In the genomic region with DNA sequence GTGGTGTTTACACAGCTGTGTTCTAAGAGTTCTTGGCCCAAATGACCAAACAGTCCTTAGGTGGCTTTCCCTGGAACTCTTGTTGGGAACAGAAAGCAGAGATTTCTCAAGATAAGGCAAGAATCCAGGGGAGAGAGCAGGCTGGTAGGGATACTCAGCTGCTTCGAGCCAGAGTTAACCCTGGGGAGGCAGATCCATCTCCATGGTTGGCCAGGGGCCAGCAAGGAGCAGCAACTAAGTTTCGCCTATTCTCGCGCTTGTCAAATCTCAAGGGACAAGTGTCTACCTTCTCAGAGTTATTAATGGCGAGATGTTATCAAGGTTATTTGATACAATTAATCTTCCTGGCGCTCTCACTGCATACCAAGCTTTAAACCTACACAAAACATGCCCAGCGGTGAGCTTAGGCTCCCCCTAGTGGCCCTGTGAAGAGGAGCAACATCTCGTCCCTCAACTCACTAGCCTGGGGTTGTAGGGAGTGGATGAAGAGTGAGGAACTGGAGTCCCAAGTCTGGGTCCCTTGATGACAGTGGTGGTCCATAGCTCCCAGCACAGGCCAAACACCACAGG, we compare ENCODE assay signal across 8 mouse cellular contexts. TPM values are rescaled to one million over a fixed set of nuclear protein-coding genes. Genes with fewer than 3 reads are reported as not detected.
DNase-seq lines count a peak whose midpoint lies in the region.

No protein-coding gene starts in this region.

- intact Hi-C loops in left cerebral cortex, postnatal 36 days (cut with DNase I) = no loop called here

- peak; percentile 68 to 74 for DNase-seq in left cerebral cortex, adult 18-20 months (ENCODE audit: low spot score in 2 of 2)
- no peak for DNase-seq in left cerebral cortex, adult 11 months (ENCODE audit: low spot score)
- DNase-seq in MEL-GATA-1-ER (ENCODE audit: extremely low read depth, low read depth) = peak; percentile 41
- peak; percentile 73 to 79 for DNase-seq in cerebellum, postnatal 10 days
- peak; percentile 36 for DNase-seq in heart, adult 8-10 months (ENCODE audit: low spot score)
- DNase-seq in left cerebral cortex, postnatal 36 days (ENCODE audit: low spot score in 2 of 2) = peak; percentile 54 to 55
- peak; percentile 26 to 50 for DNase-seq in natural killer cell, adult 2 months (ENCODE audit: low spot score in 2 of 2)
- peak; percentile 65 for DNase-seq in thymus, postnatal 4 days

RNA-seq across cellular contexts. Expression of gene Slc35e4, which starts 6.9 kb away (rescaled TPM):
- 10 to 100 TPM; 19.0 to 20.0 TPM for total RNA-seq in left cerebral cortex, adult 18-20 months (2021)
- 1 to 10 TPM; 3.1 to 5.5 (median 4.3) TPM for total RNA-seq in heart, adult 8-10 months (2022)
- total RNA-seq in left cerebral cortex, postnatal 36 days (2021) = 10 to 100 TPM; 18.5 to 23.0 TPM

RNA-seq across cellular contexts. Expression of gene Tcn2, which starts 10.6 kb away (rescaled TPM):
- total RNA-seq in left cerebral cortex, adult 18-20 months (2021) = 10 to 100 TPM; 15.9 to 19.6 TPM
- 10 to 100 TPM; 43.0 to 46.5 (median 44.3) TPM for total RNA-seq in heart, adult 8-10 months (2022)
- total RNA-seq in left cerebral cortex, postnatal 36 days (2021) = 10 to 100 TPM; 18.2 to 20.0 TPM

RNA-seq across cellular contexts. Expression of gene Dusp18, which starts 26.3 kb away (rescaled TPM):
- total RNA-seq in left cerebral cortex, adult 18-20 months (2021) = 10 to 100 TPM; 19.9 to 24.0 TPM
- total RNA-seq in heart, adult 8-10 months (2022) = 10 to 100 TPM; 31.5 to 52.7 (median 36.9) TPM
- 10 to 100 TPM; 23.7 to 26.4 TPM for total RNA-seq in left cerebral cortex, postnatal 36 days (2021)

RNA-seq across cellular contexts. Expression of gene 4921536K21Rik, which starts 26.5 kb away (rescaled TPM):
- under 1 TPM; 0.37 to 0.54 TPM for total RNA-seq in left cerebral cortex, adult 18-20 months (2021)
- under 1 TPM; 0.57 to 0.91 (median 0.60) TPM for total RNA-seq in heart, adult 8-10 months (2022)
- total RNA-seq in left cerebral cortex, postnatal 36 days (2021) = under 1 TPM; 0.32 to 0.70 TPM

RNA-seq across cellular contexts. Expression of gene Pes1, which starts 42.4 kb away (rescaled TPM):
- total RNA-seq in left cerebral cortex, adult 18-20 months (2021) = 10 to 100 TPM; 40.0 to 43.2 TPM
- total RNA-seq in heart, adult 8-10 months (2022) = 10 to 100 TPM; 25.1 to 30.5 (median 27.3) TPM
- 10 to 100 TPM; 38.3 to 42.0 TPM for total RNA-seq in left cerebral cortex, postnatal 36 days (2021)
